Mouse (Mus musculus): Measurements from ENCODE around the gene Gba.

- TF ChIP-seq POLR2A (IDR thresholded peaks at IDR 0.05; ENCODE audit: extremely low read depth, insufficient read depth, low read length) (no peak), CTCF (IDR thresholded peaks at IDR 0.05; ENCODE audit: low read depth, low read length) (no peak)
Observed at GRCm38 (mm10) chr3:89179056-89179455, 23.7 kb upstream of the Gba start.
